Mouse (Mus musculus): ENCODE results near the gene Dnajc3. TPM values are rescaled to one million over a fixed set of nuclear protein-coding genes. Genes with fewer than 3 reads are reported as not detected.

Dnajc3 gene
- polyA plus RNA-seq (2015; fragmentation: Nextera tagmentation; extraction: Ambion mirVana): 43.1 and 46.3 TPM in 2 replicates

DNA sequence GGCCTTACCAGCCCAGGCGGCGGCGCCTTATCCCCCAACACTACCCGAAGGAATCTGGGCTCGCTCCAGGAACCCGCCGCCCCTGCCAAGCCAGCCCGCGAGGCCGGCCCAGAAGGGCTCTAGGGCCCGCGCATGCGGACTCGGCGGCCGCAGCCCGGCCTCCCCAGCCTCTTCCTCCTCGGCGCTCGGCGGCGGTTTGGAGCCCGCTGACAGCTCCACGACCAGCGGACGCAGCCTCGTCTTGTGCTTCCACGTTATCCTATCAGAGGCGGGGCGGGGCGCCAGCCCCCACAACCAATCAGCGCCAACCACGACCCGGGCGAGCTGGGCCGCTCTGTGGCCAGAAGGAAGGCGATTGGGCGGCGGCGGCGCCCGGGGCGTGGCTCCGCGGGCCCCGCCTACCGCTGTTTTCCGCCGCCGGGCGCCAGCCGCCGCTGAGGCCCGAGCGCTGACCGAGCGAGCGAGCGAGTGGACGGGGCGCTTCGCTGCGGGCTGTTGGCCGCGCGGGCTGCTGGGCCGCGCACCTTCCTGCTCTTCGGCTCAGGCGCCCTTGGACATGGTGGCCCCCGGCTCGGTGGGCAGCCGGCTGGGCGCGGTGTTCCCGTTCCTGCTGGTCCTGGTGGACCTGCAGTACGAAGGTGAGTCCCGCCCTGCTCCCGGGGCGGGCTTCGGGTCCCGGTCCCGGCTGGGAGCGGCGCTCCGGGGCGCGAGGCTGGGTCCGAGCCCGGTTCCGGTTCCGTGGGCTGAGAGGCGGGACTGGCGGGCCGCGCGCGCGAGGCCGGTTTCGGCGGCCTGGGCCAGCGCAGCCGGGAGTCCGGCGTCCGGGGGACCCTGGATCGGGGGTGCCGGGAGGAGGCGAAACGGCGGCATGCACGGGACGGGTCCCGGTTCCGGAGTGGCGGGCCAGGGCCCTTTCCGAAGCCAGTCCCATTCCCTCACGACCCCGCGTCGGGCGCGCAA lies at the start of gene Dnajc3:
Gene Dnajc3 (plus strand): TSS at position 444 of the 960 bp plus-strand sequence.
- H3K4me3 ChIP-seq (replicated peaks; ENCODE audit: low read depth, low read length): peak within 1 kb of the TSS; percentile 98
- under 1% methylated on average over 104 of the region's 124 CpGs for WGBS
- no peaks in the 10 kb centered on the region for H3K36me3 ChIP-seq (ENCODE audit: insufficient read depth, low read length)
- TF ChIP-seq CTCF (IDR thresholded peaks at IDR 0.05; ENCODE audit: low read depth): no peak
- H3K9me3 ChIP-seq (replicated peaks; ENCODE audit: low read length): no peaks in the 10 kb centered on the region
- H3K9ac ChIP-seq (ENCODE audit: low read depth, low read length): peak within 1 kb of the TSS; percentile 99
- DNase-seq (ENCODE audit: low spot score) (peak; percentile 99), ATAC-seq (replicated peaks; ENCODE audit: low FRiP score, low read depth) (peak; percentile 100)
- H3K4me2 ChIP-seq (ENCODE audit: low read length): peak within 1 kb of the TSS; percentile 88
- peaks cover 12% of the 10 kb centered on the region for H3K4me1 ChIP-seq (replicated peaks; ENCODE audit: insufficient read depth, low read length)
- no peaks in the 10 kb centered on the region for H3K27me3 ChIP-seq (ENCODE audit: insufficient read depth, low read length)
- H3K27ac ChIP-seq: peak within 1 kb of the TSS; percentile 95

- H3K9ac ChIP-seq (ENCODE audit: low read depth, low read length): no peak overlapping the region
- no peak overlapping the region for H3K27ac ChIP-seq
- H3K4me1 ChIP-seq (replicated peaks; ENCODE audit: insufficient read depth, low read length): no peaks in the 10 kb centered on the region
- DNase-seq (ENCODE audit: low spot score): no peak
- no peaks in the 10 kb centered on the region for H3K9me3 ChIP-seq (replicated peaks; ENCODE audit: low read length)
- WGBS: 90% methylated on average over 4 of the region's 4 CpGs
- TF ChIP-seq CTCF (IDR thresholded peaks at IDR 0.05; ENCODE audit: low read depth): no peak
- no peak overlapping the region for H3K4me2 ChIP-seq (ENCODE audit: low read length)
- ATAC-seq (replicated peaks; ENCODE audit: low FRiP score, low read depth): no peak
- H3K4me3 ChIP-seq (replicated peaks; ENCODE audit: low read depth, low read length): no peak overlapping the region
- no peaks in the 10 kb centered on the region for H3K27me3 ChIP-seq (ENCODE audit: insufficient read depth, low read length)
- 0 out of 2 replicates have a peak, but pooled peaks cover 7% of the 10 kb centered on the region for H3K36me3 ChIP-seq (ENCODE audit: insufficient read depth, low read length)
These were observed 47.7 kb upstream of the Dnajc3 start for GRCm38 (mm10) chr14:118890101-118890500.

GRCm38 (mm10) chr14:118895228-118895627 lies 42.5 kb upstream of the Dnajc3 start:
- H3K4me3 ChIP-seq (replicated peaks; ENCODE audit: low read depth, low read length): no peak overlapping the region
- no peaks in the 10 kb centered on the region for H3K27me3 ChIP-seq (ENCODE audit: insufficient read depth, low read length)
- H3K36me3 ChIP-seq (ENCODE audit: insufficient read depth, low read length): no peaks in the 10 kb centered on the region
- no peak for TF ChIP-seq CTCF (IDR thresholded peaks at IDR 0.05; ENCODE audit: low read depth)
- WGBS: 69% methylated on average over 7 of the region's 7 CpGs
- H3K9me3 ChIP-seq (replicated peaks; ENCODE audit: low read length): no peaks in the 10 kb centered on the region
- H3K4me1 ChIP-seq (replicated peaks; ENCODE audit: insufficient read depth, low read length): no peaks in the 10 kb centered on the region
- peak; percentile 29 for ATAC-seq (replicated peaks; ENCODE audit: low FRiP score, low read depth)
- H3K9ac ChIP-seq (ENCODE audit: low read depth, low read length): no peak overlapping the region
- H3K4me2 ChIP-seq (ENCODE audit: low read length): no peak overlapping the region
- 0 out of 2 replicates have a peak overlapping the region, but pooled peaks have one; percentile 19 for H3K27ac ChIP-seq
- no peak for DNase-seq (ENCODE audit: low spot score)

DNA sequence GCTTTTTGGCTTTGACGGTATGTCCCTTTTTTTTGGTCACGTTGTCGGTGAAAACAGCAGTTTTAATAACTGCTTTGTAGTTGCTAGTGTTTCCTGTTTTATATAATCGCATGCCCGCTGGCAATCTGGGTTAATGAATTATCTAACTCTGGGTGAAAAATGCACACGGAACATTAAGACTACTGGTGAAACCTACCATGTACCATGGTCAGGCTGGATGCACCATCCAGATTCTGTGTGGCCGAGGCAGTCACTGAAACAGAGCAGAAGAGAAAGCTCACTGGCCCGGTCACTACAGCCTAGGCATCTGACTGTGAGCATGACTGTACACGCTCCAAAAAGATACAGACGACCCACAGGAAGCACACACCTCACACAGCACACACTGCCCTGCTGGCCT lies 42.1 kb upstream of the Dnajc3 start:
- no peak for TF ChIP-seq CTCF (IDR thresholded peaks at IDR 0.05; ENCODE audit: low read depth)
- H3K4me3 ChIP-seq (replicated peaks; ENCODE audit: low read depth, low read length): no peak overlapping the region
- H3K4me2 ChIP-seq (ENCODE audit: low read length): no peak overlapping the region
- H3K9me3 ChIP-seq (replicated peaks; ENCODE audit: low read length): no peaks in the 10 kb centered on the region
- ATAC-seq (replicated peaks; ENCODE audit: low FRiP score, low read depth): peak; percentile 55; the same call in 1 of the 2 replicates
- no peaks in the 10 kb centered on the region for H3K4me1 ChIP-seq (replicated peaks; ENCODE audit: insufficient read depth, low read length)
- H3K27ac ChIP-seq: peak overlapping the region; percentile 19; the same call in 1 of the 2 replicates
- H3K9ac ChIP-seq (ENCODE audit: low read depth, low read length): no peak overlapping the region
- 67% methylated on average over 10 of the region's 10 CpGs for WGBS
- H3K36me3 ChIP-seq (ENCODE audit: insufficient read depth, low read length): no peaks in the 10 kb centered on the region
- no peaks in the 10 kb centered on the region for H3K27me3 ChIP-seq (ENCODE audit: insufficient read depth, low read length)
- no peak for DNase-seq (ENCODE audit: low spot score)

- peak; percentile 35; the same call in 1 of the 2 replicates for TF ChIP-seq CTCF (IDR thresholded peaks at IDR 0.05; ENCODE audit: low read depth)
- Histone ChIP-seq H3K27me3 (ENCODE audit: insufficient read depth, low read length) (no peaks in the 10 kb centered on the region), H3K36me3 (ENCODE audit: insufficient read depth, low read length) (peaks cover 10% of the 10 kb centered on the region), H3K9ac (ENCODE audit: low read depth, low read length) (no peak overlapping the region), H3K4me3 (replicated peaks; ENCODE audit: low read depth, low read length) (no peak overlapping the region), H3K4me1 (replicated peaks; ENCODE audit: insufficient read depth, low read length) (no peaks in the 10 kb centered on the region), H3K27ac (no peak overlapping the region), H3K9me3 (replicated peaks; ENCODE audit: low read length) (no peaks in the 10 kb centered on the region), H3K4me2 (ENCODE audit: low read length) (no peak overlapping the region)
- 77% methylated on average over 11 of the region's 11 CpGs for WGBS
- ATAC-seq (replicated peaks; ENCODE audit: low FRiP score, low read depth) (no peak), DNase-seq (ENCODE audit: low spot score) (no peak)
These were observed 37.8 kb upstream of the Dnajc3 start for GRCm38 (mm10) chr14:118899940-118900339.

DNA sequence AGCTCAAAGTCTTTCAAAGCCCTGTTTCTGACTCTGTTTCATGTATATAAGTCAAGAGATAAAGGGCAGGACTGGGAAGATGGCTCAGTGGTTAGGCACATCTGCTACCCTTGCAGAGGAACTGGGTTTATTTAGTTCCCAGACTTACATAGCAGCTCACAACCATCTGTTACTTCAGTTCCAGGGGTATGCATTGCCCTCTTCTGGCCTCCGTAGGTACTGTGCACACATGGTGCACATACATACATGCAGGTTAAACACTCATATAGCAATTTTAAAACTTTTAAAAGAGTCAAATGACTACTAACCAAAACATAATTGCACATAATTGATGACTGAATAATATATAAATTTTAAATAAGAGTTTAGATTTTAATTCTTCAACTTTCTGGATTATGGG lies 36.9 kb upstream of the Dnajc3 start:
- H3K4me3 ChIP-seq (replicated peaks; ENCODE audit: low read depth, low read length): no peak overlapping the region
- 100% methylated on average over 1 of the region's 1 CpGs for WGBS
- peak; percentile 33; the same call in 1 of the 2 replicates for TF ChIP-seq CTCF (IDR thresholded peaks at IDR 0.05; ENCODE audit: low read depth)
- no peak overlapping the region for H3K9ac ChIP-seq (ENCODE audit: low read depth, low read length)
- DNase-seq (ENCODE audit: low spot score) (no peak), ATAC-seq (replicated peaks; ENCODE audit: low FRiP score, low read depth) (no peak)
- peaks cover 10% of the 10 kb centered on the region for H3K36me3 ChIP-seq (ENCODE audit: insufficient read depth, low read length)
- no peaks in the 10 kb centered on the region for H3K4me1 ChIP-seq (replicated peaks; ENCODE audit: insufficient read depth, low read length)
- no peak overlapping the region for H3K4me2 ChIP-seq (ENCODE audit: low read length)
- no peak overlapping the region for H3K27ac ChIP-seq
- H3K27me3 ChIP-seq (ENCODE audit: insufficient read depth, low read length): no peaks in the 10 kb centered on the region
- H3K9me3 ChIP-seq (replicated peaks; ENCODE audit: low read length): no peaks in the 10 kb centered on the region
